Mouse (Mus musculus) midbrain, embryonic 13.5 days (tissue): Measurements from ENCODE around the gene Padi6. TPM values are rescaled to one million over a fixed set of nuclear protein-coding genes. Genes with fewer than 3 reads are reported as not detected.
A peak's percentile ranks its signal among the peaks of the same experiment; 100 is the strongest.

Experiments
- ATAC-seq: fragments of 200-750 bp; cut with Nextera tagmentation; 2 replicates; pipeline ENCODE4 v1.8.0; 2017; ENCODE audit warnings: mild to moderate bottlenecking, moderate TSS enrichment, moderate library complexity
- H3K27ac ChIP-seq: fragments of 300-500 bp; sonication (generic); 2 replicates; pipeline ENCODE4 v1.5.1; 2015; ENCODE audit warnings: inconsistent platforms, mild to moderate bottlenecking, moderate library complexity
- H3K27me3 ChIP-seq: fragments of 300-500 bp; sonication (generic); 2 replicates; pipeline ENCODE4 v1.6.1; 2015; ENCODE audit warnings: mild to moderate bottlenecking, inconsistent platforms
- H3K36me3 ChIP-seq: fragments of 300-500 bp; sonication (generic); 2 replicates; pipeline ENCODE4 v1.6.1; 2015; ENCODE audit warnings: mild to moderate bottlenecking, inconsistent platforms
- H3K4me1 ChIP-seq: fragments of 300-500 bp; sonication (generic); replicated peaks from 2 replicates; pipeline ENCODE4 v1.6.1; 2015; ENCODE audit warnings: inconsistent platforms
- H3K4me2 ChIP-seq: fragments of 300-500 bp; sonication (generic); replicated peaks from 2 replicates; pipeline ENCODE4 v1.6.1; 2015; ENCODE audit warnings: moderate library complexity, mild to moderate bottlenecking, inconsistent platforms
- H3K4me3 ChIP-seq: fragments of 300-500 bp; sonication (generic); replicated peaks from 2 replicates; pipeline ENCODE4 v1.5.1; 2015; ENCODE audit warnings: mild to moderate bottlenecking, inconsistent platforms
- H3K9ac ChIP-seq: fragments of 300-500 bp; sonication (generic); replicated peaks from 2 replicates; pipeline ENCODE4 v1.6.1; 2015; ENCODE audit warnings: mild to moderate bottlenecking, inconsistent platforms
- H3K9me3 ChIP-seq: fragments of 300-500 bp; sonication (generic); 2 replicates; pipeline ENCODE4 v1.6.1; 2016; ENCODE audit warnings: mild to moderate bottlenecking, inconsistent platforms
- WGBS: fragments of 180-500 bp; shearing (Covaris S2); methylation state at CpG from one replicate; pipeline ENCODE4 v1.1.7; 2015; 5-methylcytosine and 5-hydroxymethylcytosine counted together
- polyA plus RNA-seq: library from polyadenylated mRNA; unstranded; fragments of >200 nt; fragmentation: Nextera tagmentation; extraction: Ambion mirVana; gene quantifications from 2 replicates; pipeline ENCODE4 v1.2.1, GENCODE M21; 2015

Gene Padi6
- polyA plus RNA-seq, 1 experiment from 2014 or later = not detected

- Histone ChIP-seq H3K4me1 (peaks cover 8% of the 10 kb centered on the region), H3K27ac (no peak overlapping the region), H3K4me2 (no peak overlapping the region), H3K9me3 (no peaks in the 10 kb centered on the region), H3K9ac (no peak overlapping the region), H3K4me3 (no peak overlapping the region), H3K27me3 (peaks cover 5% of the 10 kb centered on the region; the same call in 1 of the 2 replicates), H3K36me3 (no peaks in the 10 kb centered on the region)
- WGBS = 36% methylated on average over 12 of the region's 12 CpGs
- ATAC-seq = no peak
Measured at GRCm38 (mm10) chr4:140747978-140748377, 5.5 kb upstream of the Padi6 start.

GRCm38 (mm10) chr4:140744654-140745053, 2.2 kb upstream of the Padi6 start:
- no peak for ATAC-seq
- Histone ChIP-seq H3K4me2 (no peak overlapping the region), H3K4me3 (no peak overlapping the region), H3K4me1 (peaks cover 9% of the 10 kb centered on the region), H3K9me3 (no peaks in the 10 kb centered on the region), H3K36me3 (no peaks in the 10 kb centered on the region), H3K27me3 (0 out of 2 replicates have a peak, but pooled peaks cover 5% of the 10 kb centered on the region), H3K9ac (no peak overlapping the region), H3K27ac (no peak overlapping the region)
- WGBS = 24% methylated on average over 3 of the region's 3 CpGs

GRCm38 (mm10) chr4:140743086-140743485, 643 bp upstream of the Padi6 start:
- no peak overlapping the region for H3K27ac ChIP-seq
- no peak overlapping the region for H3K9ac ChIP-seq
- peaks cover 9% of the 10 kb centered on the region for H3K4me1 ChIP-seq
- no peak overlapping the region for H3K4me3 ChIP-seq
- 0 out of 2 replicates have a peak, but pooled peaks cover 5% of the 10 kb centered on the region for H3K27me3 ChIP-seq
- 34% methylated on average over 4 of the region's 4 CpGs for WGBS
- H3K9me3 ChIP-seq = no peaks in the 10 kb centered on the region
- ATAC-seq = peak; percentile 66
- H3K36me3 ChIP-seq = no peaks in the 10 kb centered on the region
- H3K4me2 ChIP-seq = no peak overlapping the region

GRCm38 (mm10) chr4:140741401-140741800, 1.0 kb downstream of the Padi6 start:
- Histone ChIP-seq H3K9ac (no peak overlapping the region), H3K4me1 (peaks cover 9% of the 10 kb centered on the region), H3K36me3 (no peaks in the 10 kb centered on the region), H3K9me3 (no peaks in the 10 kb centered on the region), H3K27ac (no peak overlapping the region), H3K27me3 (no peaks in the 10 kb centered on the region), H3K4me3 (no peak overlapping the region), H3K4me2 (no peak overlapping the region)
- WGBS = 92% methylated on average over 6 of the region's 6 CpGs
- ATAC-seq = no peak

GRCm38 (mm10) chr4:140740655-140741054, 1.8 kb downstream of the Padi6 start:
- Histone ChIP-seq H3K27ac (no peak overlapping the region), H3K4me3 (no peak overlapping the region), H3K9me3 (no peaks in the 10 kb centered on the region), H3K27me3 (no peaks in the 10 kb centered on the region), H3K4me2 (no peak overlapping the region), H3K36me3 (no peaks in the 10 kb centered on the region), H3K4me1 (peaks cover 9% of the 10 kb centered on the region), H3K9ac (no peak overlapping the region)
- ATAC-seq = no peak
- WGBS = 92% methylated on average over 11 of the region's 11 CpGs

- WGBS = 81% methylated on average over 7 of the region's 7 CpGs
Measured at GRCm38 (mm10) chr4:140732871-140733270, 9.6 kb downstream of the Padi6 start.

GRCm38 (mm10) chr4:140731654-140732053, 10.8 kb downstream of the Padi6 start:
- H3K36me3 ChIP-seq = peaks cover 4% of the 10 kb centered on the region; the same call in 1 of the 2 replicates

More at GRCm38 (mm10) chr4:140732871-140733270, 9.6 kb downstream of the Padi6 start:
- Histone ChIP-seq H3K36me3 (no peaks in the 10 kb centered on the region), H3K27me3 (no peaks in the 10 kb centered on the region), H3K9me3 (no peaks in the 10 kb centered on the region), H3K4me2 (no peak overlapping the region), H3K4me1 (no peaks in the 10 kb centered on the region), H3K27ac (no peak overlapping the region), H3K9ac (no peak overlapping the region), H3K4me3 (no peak overlapping the region)
- no peak for ATAC-seq

GRCm38 (mm10) chr4:140726907-140727306, 15.5 kb downstream of the Padi6 start:
- Histone ChIP-seq H3K27me3 (no peaks in the 10 kb centered on the region), H3K4me2 (no peak overlapping the region), H3K9ac (no peak overlapping the region), H3K4me3 (no peak overlapping the region), H3K36me3 (peaks cover 19% of the 10 kb centered on the region), H3K9me3 (no peaks in the 10 kb centered on the region), H3K4me1 (peaks cover 20% of the 10 kb centered on the region), H3K27ac (no peak overlapping the region)
- ATAC-seq = no peak
- WGBS = 87% methylated on average over 12 of the region's 12 CpGs

More at GRCm38 (mm10) chr4:140731654-140732053, 10.8 kb downstream of the Padi6 start:
- no peak overlapping the region for H3K9ac ChIP-seq
- H3K4me2 ChIP-seq = no peak overlapping the region
- 85% methylated on average over 4 of the region's 4 CpGs for WGBS
- H3K4me3 ChIP-seq = no peak overlapping the region
- H3K4me1 ChIP-seq = no peaks in the 10 kb centered on the region
- no peak overlapping the region for H3K27ac ChIP-seq
- ATAC-seq = no peak
- H3K9me3 ChIP-seq = no peaks in the 10 kb centered on the region
- no peaks in the 10 kb centered on the region for H3K27me3 ChIP-seq

GRCm38 (mm10) chr4:140724739-140725138, 17.7 kb downstream of the Padi6 start:
- H3K27me3 ChIP-seq = no peaks in the 10 kb centered on the region
- H3K9ac ChIP-seq = no peak overlapping the region
- H3K27ac ChIP-seq = peak overlapping the region; percentile 63
- H3K9me3 ChIP-seq = no peaks in the 10 kb centered on the region
- peaks cover 40% of the 10 kb centered on the region for H3K36me3 ChIP-seq
- peak; percentile 63 for ATAC-seq
- no peak overlapping the region for H3K4me3 ChIP-seq
- WGBS = 49% methylated on average over 6 of the region's 6 CpGs
- H3K4me1 ChIP-seq = peaks cover 20% of the 10 kb centered on the region
- no peak overlapping the region for H3K4me2 ChIP-seq

GRCm38 (mm10) chr4:140723801-140724200, 18.6 kb downstream of the Padi6 start:
- Histone ChIP-seq H3K27ac (peak overlapping the region; percentile 63), H3K27me3 (no peaks in the 10 kb centered on the region), H3K4me3 (no peak overlapping the region), H3K36me3 (peaks cover 50% of the 10 kb centered on the region), H3K9ac (no peak overlapping the region), H3K4me2 (no peak overlapping the region), H3K4me1 (peaks cover 20% of the 10 kb centered on the region), H3K9me3 (no peaks in the 10 kb centered on the region)
- ATAC-seq = peak; percentile 47
- WGBS = 72% methylated on average over 5 of the region's 5 CpGs

GRCm38 (mm10) chr4:140723192-140723591, 19.3 kb downstream of the Padi6 start:
- H3K27ac ChIP-seq = no peak overlapping the region; the same call in 1 of the 2 replicates
- ATAC-seq = 0 out of 2 replicates have a peak, but pooled peaks have one; percentile 2
- H3K4me3 ChIP-seq = no peak overlapping the region
- peaks cover 20% of the 10 kb centered on the region for H3K4me1 ChIP-seq
- H3K9ac ChIP-seq = no peak overlapping the region
- no peaks in the 10 kb centered on the region for H3K9me3 ChIP-seq
- H3K4me2 ChIP-seq = no peak overlapping the region
- peaks cover 56% of the 10 kb centered on the region for H3K36me3 ChIP-seq
- WGBS = 86% methylated on average over 9 of the region's 9 CpGs
- no peaks in the 10 kb centered on the region for H3K27me3 ChIP-seq

GRCm38 (mm10) chr4:140722710-140723109, 19.7 kb downstream of the Padi6 start:
- no peak for ATAC-seq

GRCm38 (mm10) chr4:140721968-140722490, 20.4 kb downstream of the Padi6 start:
- no peaks in the 10 kb centered on the region for H3K27me3 ChIP-seq

More at GRCm38 (mm10) chr4:140722710-140723109, 19.7 kb downstream of the Padi6 start:
- H3K27me3 ChIP-seq = no peaks in the 10 kb centered on the region
- H3K27ac ChIP-seq = peak overlapping the region; percentile 36; the same call in 1 of the 2 replicates
- no peak overlapping the region for H3K4me2 ChIP-seq
- H3K4me3 ChIP-seq = no peak overlapping the region
- 79% methylated on average over 9 of the region's 9 CpGs for WGBS
- H3K9me3 ChIP-seq = no peaks in the 10 kb centered on the region
- peaks cover 20% of the 10 kb centered on the region for H3K4me1 ChIP-seq
- no peak overlapping the region for H3K9ac ChIP-seq
- H3K36me3 ChIP-seq = peaks cover 61% of the 10 kb centered on the region

More at GRCm38 (mm10) chr4:140721968-140722490, 20.4 kb downstream of the Padi6 start:
- H3K36me3 ChIP-seq = peaks cover 67% of the 10 kb centered on the region
- no peak overlapping the region for H3K4me3 ChIP-seq
- no peak for ATAC-seq
- no peak overlapping the region for H3K9ac ChIP-seq
- H3K4me2 ChIP-seq = no peak overlapping the region
- H3K27ac ChIP-seq = no peak overlapping the region
- 87% methylated on average over 20 of the region's 20 CpGs for WGBS
- no peaks in the 10 kb centered on the region for H3K9me3 ChIP-seq
- peaks cover 20% of the 10 kb centered on the region for H3K4me1 ChIP-seq
